Mouse (Mus musculus): ENCODE measurements around the gene Tcf25.

DNA sequence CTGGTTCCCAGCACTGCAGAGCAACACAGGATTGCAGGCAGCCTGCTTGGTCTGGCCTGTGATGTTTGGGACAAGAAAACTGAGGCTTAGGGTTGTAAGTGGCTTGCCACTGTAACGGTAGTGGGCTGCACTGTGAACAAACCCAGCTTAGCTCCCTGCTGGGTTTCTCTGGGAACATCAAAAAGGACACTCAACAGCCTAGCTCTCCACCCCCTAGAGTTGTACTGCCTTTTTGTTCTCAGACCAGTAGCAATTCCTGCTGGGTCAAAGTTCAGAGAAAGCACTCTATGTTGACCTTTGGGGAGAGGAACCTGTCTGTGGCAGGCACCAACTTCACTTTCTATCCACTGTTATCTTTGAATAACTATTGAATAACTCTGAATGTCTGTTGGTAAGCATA is 39.1 kb upstream of the Tcf25 start:
- TF ChIP-seq CTCF (IDR thresholded peaks at IDR 0.05; ENCODE audit: low read depth, low read length) (no peak), POLR2A (IDR thresholded peaks at IDR 0.05; ENCODE audit: insufficient read depth, low read length) (no peak)
